Mouse (Mus musculus): ENCODE results near the gene Zfp777. TPM values are rescaled to one million over a fixed set of nuclear protein-coding genes. Genes with fewer than 3 reads are reported as not detected.
A peak's percentile ranks its signal among the peaks of the same experiment; 100 is the strongest.

The Zfp777 gene
- 36.1 TPM for polyA plus RNA-seq (2021)

- no peaks in the 10 kb centered on the region for H3K27me3 ChIP-seq
- ChIA-PET POLR2A (interaction anchor here (1.0 kb wide), 1 partner anchor 70 kb away, joined by 3 read pairs; no protein-coding TSS in a partner anchor), CTCF (interaction anchor here (1.0 kb wide), 1 partner anchor 32 kb away, joined by 3 read pairs; no protein-coding TSS in a partner anchor)
- TF ChIP-seq CTCF (IDR thresholded peaks at IDR 0.05): peak; percentile 81
- DNase-seq (ENCODE audit: low read depth, low spot score) (peak; percentile 27), ATAC-seq (peak; percentile 68)
- in situ Hi-C loops (cut with MboI; ENCODE audit: low pct_unique_long_range_greater_than_20kb): no loop called here
Observed at GRCm38 (mm10) chr6:48048426-48049272, at the start of gene Zfp777. Zfp777 (minus strand) TSS chr6:48048911.

GRCm38 (mm10) chr6:48086957-48087715 is 38.4 kb upstream of the Zfp777 start:
- TF ChIP-seq CTCF (IDR thresholded peaks at IDR 0.05): peak; percentile 49
- no peak for DNase-seq (ENCODE audit: low read depth, low spot score)
- ChIA-PET CTCF (interaction anchor here (0.9 to 1.4 kb wide), 2 partner anchors 9 to 77 kb away, joined by 3 read pairs; no protein-coding TSS in a partner anchor), POLR2A (no interaction called here)
- peaks cover 6% of the 10 kb centered on the region for H3K27me3 ChIP-seq
- no peak for ATAC-seq
- in situ Hi-C loops (cut with MboI; ENCODE audit: low pct_unique_long_range_greater_than_20kb): no loop called here

GRCm38 (mm10) chr6:48086471-48086878 is 37.8 kb upstream of the Zfp777 start, which contains the start of gene Zfp746:
Zfp746 (minus strand) TSS chr6:48086593.
- DNase-seq (ENCODE audit: low read depth, low spot score): peak; percentile 28
- POLR2A ChIA-PET: no interaction called here

GRCm38 (mm10) chr6:48085521-48086404 is 37.1 kb upstream of the Zfp777 start:
- POLR2A ChIA-PET: no interaction called here
- CTCF ChIA-PET: no interaction called here
- peak; percentile 38 for TF ChIP-seq CTCF (IDR thresholded peaks at IDR 0.05)
- peak; percentile 51 for ATAC-seq
- DNase-seq (ENCODE audit: low read depth, low spot score): no peak
- in situ Hi-C loops (cut with MboI; ENCODE audit: low pct_unique_long_range_greater_than_20kb): no loop called here
- H3K27me3 ChIP-seq: peaks cover 6% of the 10 kb centered on the region

More at GRCm38 (mm10) chr6:48086471-48086878, 37.8 kb upstream of the Zfp777 start, which contains the start of gene Zfp746:
- H3K27me3 ChIP-seq: peaks cover 6% of the 10 kb centered on the region
- peak; percentile 96 for ATAC-seq
- in situ Hi-C loops (cut with MboI; ENCODE audit: low pct_unique_long_range_greater_than_20kb): no loop called here
- CTCF ChIA-PET: interaction anchor here (0.9 kb wide), 1 partner anchor 10 kb away, joined by 3 read pairs; no protein-coding TSS in a partner anchor
- peak; percentile 100 for TF ChIP-seq CTCF (IDR thresholded peaks at IDR 0.05)

- in situ Hi-C loops (cut with MboI; ENCODE audit: low pct_unique_long_range_greater_than_20kb): loop anchor here (5.0 kb wide), 1 partner anchor 101 kb away; no protein-coding TSS in a partner anchor
- DNase-seq (ENCODE audit: low read depth, low spot score): no peak
- CTCF ChIA-PET: interaction anchor here (1.0 to 1.5 kb wide), 4 partner anchors 9 to 65 kb away, joined by 3 read pairs; no protein-coding TSS in a partner anchor
- H3K27me3 ChIP-seq: no peaks in the 10 kb centered on the region
- POLR2A ChIA-PET: no interaction called here
- no peak for ATAC-seq
- TF ChIP-seq CTCF (IDR thresholded peaks at IDR 0.05): no peak
Observed at GRCm38 (mm10) chr6:48083733-48084191, 35.1 kb upstream of the Zfp777 start.

GRCm38 (mm10) chr6:48081952-48082351 is 33.2 kb upstream of the Zfp777 start:
- ChIA-PET CTCF (no interaction called here), POLR2A (no interaction called here)
- in situ Hi-C loops (cut with MboI; ENCODE audit: low pct_unique_long_range_greater_than_20kb): loop anchor here (5.0 kb wide), 1 partner anchor 100 kb away; no protein-coding TSS in a partner anchor
- H3K27me3 ChIP-seq: no peaks in the 10 kb centered on the region
- TF ChIP-seq CTCF (IDR thresholded peaks at IDR 0.05): no peak
- no peak for ATAC-seq
- DNase-seq (ENCODE audit: low read depth, low spot score): no peak

GRCm38 (mm10) chr6:48081021-48081420 is 32.3 kb upstream of the Zfp777 start:
- ChIA-PET POLR2A (interaction anchor here (1.2 kb wide), 1 partner anchor 10 kb away, joined by 3 read pairs; no protein-coding TSS in a partner anchor), CTCF (interaction anchor here (0.6 kb wide), 1 partner anchor 102 kb away, joined by 3 read pairs; no protein-coding TSS in a partner anchor)
- in situ Hi-C loops (cut with MboI; ENCODE audit: low pct_unique_long_range_greater_than_20kb): loop anchor here (5.0 kb wide), 1 partner anchor 99 kb away; no protein-coding TSS in a partner anchor
- ATAC-seq (no peak), DNase-seq (ENCODE audit: low read depth, low spot score) (no peak)
- no peak for TF ChIP-seq CTCF (IDR thresholded peaks at IDR 0.05)
- H3K27me3 ChIP-seq: no peaks in the 10 kb centered on the region

- DNase-seq (ENCODE audit: low read depth, low spot score): no peak
- ChIA-PET POLR2A (no interaction called here), CTCF (no interaction called here)
- no peaks in the 10 kb centered on the region for H3K27me3 ChIP-seq
- in situ Hi-C loops (cut with MboI; ENCODE audit: low pct_unique_long_range_greater_than_20kb): no loop called here
- TF ChIP-seq CTCF (IDR thresholded peaks at IDR 0.05): no peak
- ATAC-seq: no peak
Observed at GRCm38 (mm10) chr6:48073316-48073715, 24.6 kb upstream of the Zfp777 start.

GRCm38 (mm10) chr6:48067492-48067891 is 18.8 kb upstream of the Zfp777 start:
- POLR2A ChIA-PET: no interaction called here
- CTCF ChIA-PET: interaction anchor here (1.1 to 1.8 kb wide), 2 partner anchors 12 to 16 kb away, joined by 3 to 7 read pairs; no protein-coding TSS in a partner anchor
- ATAC-seq (no peak), DNase-seq (ENCODE audit: low read depth, low spot score) (no peak)
- no peaks in the 10 kb centered on the region for H3K27me3 ChIP-seq
- in situ Hi-C loops (cut with MboI; ENCODE audit: low pct_unique_long_range_greater_than_20kb): no loop called here
- TF ChIP-seq CTCF (IDR thresholded peaks at IDR 0.05): no peak

Data from Patski (cell line).